Mouse (Mus musculus) embryonic facial prominence, embryonic 15.5 days (tissue): ENCODE measurements around the gene Popdc2. TPM values are rescaled to one million over a fixed set of nuclear protein-coding genes. Genes with fewer than 3 reads are reported as not detected.

Experiments used
- ATAC-seq: fragments of 200-750 bp; cut with Nextera tagmentation; 2 replicates; pipeline ENCODE4 v1.8.0; 2017; ENCODE audit warnings: low read depth, moderate TSS enrichment; ENCODE audit not compliant: insufficient number of reproducible peaks, low FRiP score, low TSS enrichment
- H3K27ac ChIP-seq: fragments of 300-500 bp; sonication (generic); replicated peaks from 2 replicates; pipeline ENCODE4 v1.5.1; 2015; ENCODE audit warnings: mild to moderate bottlenecking, inconsistent platforms
- H3K27me3 ChIP-seq: fragments of 300-500 bp; sonication (generic); 2 replicates; pipeline ENCODE4 v1.6.1; 2015; ENCODE audit warnings: inconsistent platforms
- H3K36me3 ChIP-seq: fragments of 300-500 bp; sonication (generic); 2 replicates; pipeline ENCODE4 v1.6.1; 2015; ENCODE audit warnings: mild to moderate bottlenecking, inconsistent platforms
- H3K4me1 ChIP-seq: fragments of 300-500 bp; sonication (generic); 2 replicates; pipeline ENCODE4 v1.6.1; 2015; ENCODE audit warnings: inconsistent platforms
- H3K4me2 ChIP-seq: fragments of 300-500 bp; sonication (generic); replicated peaks from 2 replicates; pipeline ENCODE4 v1.6.1; 2015; ENCODE audit warnings: mild to moderate bottlenecking, inconsistent platforms
- H3K4me3 ChIP-seq: fragments of 300-500 bp; sonication (generic); replicated peaks from 2 replicates; pipeline ENCODE4 v1.5.1; 2015; ENCODE audit warnings: mild to moderate bottlenecking, inconsistent platforms
- H3K9ac ChIP-seq: fragments of 300-500 bp; sonication (generic); 2 replicates; pipeline ENCODE4 v1.6.1; 2015; ENCODE audit warnings: inconsistent platforms
- H3K9me3 ChIP-seq: fragments of 300-500 bp; sonication (generic); replicated peaks from 2 replicates; pipeline ENCODE4 v1.6.1; 2016; ENCODE audit warnings: inconsistent platforms
- WGBS: fragments of 180-500 bp; shearing (Covaris S2); methylation state at CpG from one replicate; pipeline ENCODE4 v1.1.7; 2015; 5-methylcytosine and 5-hydroxymethylcytosine counted together
- polyA plus RNA-seq: library from polyadenylated mRNA; unstranded; fragments of >200 nt; fragmentation: Nextera tagmentation; extraction: Ambion mirVana; gene quantifications from 2 replicates; pipeline ENCODE4 v1.2.1, GENCODE M21; 2015

Gene Popdc2
- polyA plus RNA-seq, 1 experiment from 2014 or later = 5.2 TPM

- no peak overlapping the region for H3K4me2 ChIP-seq
- no peaks in the 10 kb centered on the region for H3K36me3 ChIP-seq
- H3K4me3 ChIP-seq = no peak overlapping the region
- ATAC-seq = no peak
- H3K27me3 ChIP-seq = no peaks in the 10 kb centered on the region
- no peaks in the 10 kb centered on the region for H3K4me1 ChIP-seq
- H3K9me3 ChIP-seq = no peaks in the 10 kb centered on the region
- no peak overlapping the region for H3K27ac ChIP-seq
- H3K9ac ChIP-seq = no peak overlapping the region
- 34% methylated on average over 5 of the region's 5 CpGs for WGBS
Measured at GRCm38 (mm10) chr16:38407584-38407983, 45.6 kb downstream of the Popdc2 start.

- no peak overlapping the region for H3K9ac ChIP-seq
- no peak overlapping the region for H3K27ac ChIP-seq
- 92% methylated on average over 8 of the region's 8 CpGs for WGBS
- no peaks in the 10 kb centered on the region for H3K27me3 ChIP-seq
- H3K4me2 ChIP-seq = no peak overlapping the region
- no peaks in the 10 kb centered on the region for H3K4me1 ChIP-seq
- no peaks in the 10 kb centered on the region for H3K36me3 ChIP-seq
- no peak for ATAC-seq
- no peak overlapping the region for H3K4me3 ChIP-seq
- no peaks in the 10 kb centered on the region for H3K9me3 ChIP-seq
Measured at GRCm38 (mm10) chr16:38408416-38408815, 46.4 kb downstream of the Popdc2 start.

GRCm38 (mm10) chr16:38414953-38415352 lies 52.9 kb downstream of the Popdc2 start:
- H3K4me2 ChIP-seq = no peak overlapping the region
- no peak overlapping the region for H3K9ac ChIP-seq
- H3K27ac ChIP-seq = no peak overlapping the region
- H3K27me3 ChIP-seq = no peaks in the 10 kb centered on the region
- no peaks in the 10 kb centered on the region for H3K36me3 ChIP-seq
- peaks cover 3% of the 10 kb centered on the region; the same call in 1 of the 2 replicates for H3K4me1 ChIP-seq
- WGBS = 71% methylated on average over 7 of the region's 7 CpGs
- H3K4me3 ChIP-seq = no peak overlapping the region
- H3K9me3 ChIP-seq = no peaks in the 10 kb centered on the region
- ATAC-seq = no peak

GRCm38 (mm10) chr16:38425374-38425773 lies 63.4 kb downstream of the Popdc2 start:
- Histone ChIP-seq H3K27me3 (no peaks in the 10 kb centered on the region), H3K4me1 (no peaks in the 10 kb centered on the region), H3K4me2 (no peak overlapping the region), H3K9me3 (no peaks in the 10 kb centered on the region), H3K36me3 (no peaks in the 10 kb centered on the region), H3K9ac (no peak overlapping the region), H3K4me3 (no peak overlapping the region), H3K27ac (no peak overlapping the region)
- WGBS = 87% methylated on average over 2 of the region's 2 CpGs
- ATAC-seq = no peak

- Histone ChIP-seq H3K9ac (no peak overlapping the region), H3K4me1 (no peaks in the 10 kb centered on the region), H3K4me2 (no peak overlapping the region), H3K36me3 (no peaks in the 10 kb centered on the region), H3K9me3 (no peaks in the 10 kb centered on the region), H3K27ac (no peak overlapping the region), H3K4me3 (no peak overlapping the region), H3K27me3 (no peaks in the 10 kb centered on the region)
- 77% methylated on average over 1 of the region's 1 CpGs for WGBS
- no peak for ATAC-seq
Measured at GRCm38 (mm10) chr16:38425799-38426198, 63.8 kb downstream of the Popdc2 start.

Other genes starting within 250 kb of the Popdc2 start
- not detected in 2 replicates for gene Nr1i2, start 67.4 kb upstream of the Popdc2 start, polyA plus RNA-seq
- gene Maats1, start 20.1 kb upstream of the Popdc2 start, polyA plus RNA-seq = 1.8 and 4.2 TPM in 2 replicates
- 122 and 124 TPM in 2 replicates for gene Cox17, start 15.2 kb upstream of the Popdc2 start, polyA plus RNA-seq
- not detected in 2 replicates for gene Gm21987, start 15.2 kb upstream of the Popdc2 start, polyA plus RNA-seq
- 0.49 and 0.60 TPM in 2 replicates for gene Pla1a, start 70.9 kb downstream of the Popdc2 start, polyA plus RNA-seq
- 105 and 109 TPM in 2 replicates for gene Adprh, start 90.5 kb downstream of the Popdc2 start, polyA plus RNA-seq
- gene Cd80, start 93.4 kb downstream of the Popdc2 start, polyA plus RNA-seq = 0.21 and 0.41 TPM in 2 replicates
- 28.9 and 29.9 TPM in 2 replicates for gene Timmdc1, start 160.5 kb downstream of the Popdc2 start, polyA plus RNA-seq
- 54.2 and 57.5 TPM in 2 replicates for gene Poglut1, start 188.0 kb downstream of the Popdc2 start, polyA plus RNA-seq
- 136 and 138 TPM in 2 replicates for gene Tmem39a, start 196.5 kb downstream of the Popdc2 start, polyA plus RNA-seq